Mouse (Mus musculus) kidney, embryonic 16.5 days (tissue): ENCODE results near the gene Tmem273. TPM values are rescaled to one million over a fixed set of nuclear protein-coding genes. Genes with fewer than 3 reads are reported as not detected.

Source experiments
- ATAC-seq: fragments of 200-750 bp; cut with Nextera tagmentation; 2 replicates; pipeline ENCODE4 v1.8.0; 2017; ENCODE audit warnings: moderate TSS enrichment; ENCODE audit not compliant: low FRiP score, low TSS enrichment
- H3K27ac ChIP-seq: fragments of 300-500 bp; sonication (generic); 2 replicates; pipeline ENCODE4 v1.5.1; 2014; ENCODE audit warnings: low read length
- H3K27me3 ChIP-seq: fragments of 300-500 bp; sonication (generic); 2 replicates; pipeline ENCODE4 v1.6.1; 2014; ENCODE audit warnings: low read length, control low read depth, mixed read lengths; ENCODE audit not compliant: insufficient read depth
- H3K36me3 ChIP-seq: fragments of 300-500 bp; sonication (generic); 2 replicates; pipeline ENCODE4 v1.6.1; 2014; ENCODE audit warnings: low read length, control low read depth, mixed read lengths; ENCODE audit not compliant: insufficient read depth
- H3K4me1 ChIP-seq: fragments of 300-500 bp; sonication (generic); 2 replicates; pipeline ENCODE4 v1.6.1; 2014; ENCODE audit warnings: low read length, control low read depth, mixed read lengths; ENCODE audit not compliant: insufficient read depth
- H3K4me2 ChIP-seq: fragments of 300-500 bp; sonication (generic); replicated peaks from 2 replicates; pipeline ENCODE4 v1.6.1; 2014; ENCODE audit warnings: low read depth, low read length
- H3K4me3 ChIP-seq: fragments of 300-500 bp; sonication (generic); 2 replicates; pipeline ENCODE4 v1.5.1; 2014; ENCODE audit warnings: mild to moderate bottlenecking, low read length
- H3K9ac ChIP-seq: fragments of 300-500 bp; sonication (generic); replicated peaks from 2 replicates; pipeline ENCODE4 v1.6.1; 2014; ENCODE audit warnings: low read length
- H3K9me3 ChIP-seq: fragments of 300-500 bp; sonication (generic); 2 replicates; pipeline ENCODE4 v1.6.1; 2016; ENCODE audit warnings: low read length, control low read depth
- WGBS: fragments of 180-500 bp; shearing (Covaris S2); extraction: QIAGEN DNeasy Blood & Tissue Kit; methylation state at CpG from one replicate; pipeline ENCODE4 v1.1.7; 2014; 5-methylcytosine and 5-hydroxymethylcytosine counted together
- polyA plus RNA-seq: library from polyadenylated mRNA; unstranded; fragments of >200 nt; fragmentation: Nextera tagmentation; extraction: Ambion mirVana; gene quantifications from 2 replicates; pipeline ENCODE4 v1.2.1, GENCODE M21; 2015

Gene Tmem273
- 0.69 and 0.95 TPM in 2 replicates for polyA plus RNA-seq

GRCm38 (mm10) chr14:32785556-32786130, at the start of gene Tmem273:
TSS of gene Tmem273 (plus strand) at chr14:32785963.
- Histone ChIP-seq H3K27me3 (no peaks in the 10 kb centered on the region), H3K36me3 (no peaks in the 10 kb centered on the region), H3K27ac (no peak within 1 kb of the TSS), H3K4me2 (no peak within 1 kb of the TSS), H3K4me1 (0 out of 2 replicates have a peak, but pooled peaks cover 4% of the 10 kb centered on the region), H3K9me3 (no peaks in the 10 kb centered on the region), H3K9ac (no peak within 1 kb of the TSS), H3K4me3 (no peak within 1 kb of the TSS)
- 65% methylated on average over 3 of the region's 3 CpGs for WGBS
- ATAC-seq, result no peak

- H3K4me2 ChIP-seq, result no peak overlapping the region
- H3K36me3 ChIP-seq, result no peaks in the 10 kb centered on the region
- H3K4me1 ChIP-seq, result no peaks in the 10 kb centered on the region
- H3K9ac ChIP-seq, result no peak overlapping the region
- H3K27me3 ChIP-seq, result no peaks in the 10 kb centered on the region
- WGBS, result 77% methylated on average over 6 of the region's 6 CpGs
- no peak overlapping the region for H3K27ac ChIP-seq
- H3K9me3 ChIP-seq, result 0 out of 2 replicates have a peak, but pooled peaks cover 4% of the 10 kb centered on the region
- no peak overlapping the region for H3K4me3 ChIP-seq
- no peak for ATAC-seq
These were observed 49.2 kb upstream of the Tmem273 start for GRCm38 (mm10) chr14:32736561-32736960.

GRCm38 (mm10) chr14:32738586-32738985, 47.2 kb upstream of the Tmem273 start:
- no peaks in the 10 kb centered on the region for H3K27me3 ChIP-seq
- H3K9me3 ChIP-seq, result 0 out of 2 replicates have a peak, but pooled peaks cover 4% of the 10 kb centered on the region
- H3K4me3 ChIP-seq, result no peak overlapping the region
- H3K4me1 ChIP-seq, result no peaks in the 10 kb centered on the region
- H3K9ac ChIP-seq, result no peak overlapping the region
- ATAC-seq, result no peak
- WGBS, result 88% methylated on average over 5 of the region's 5 CpGs
- no peaks in the 10 kb centered on the region for H3K36me3 ChIP-seq
- H3K4me2 ChIP-seq, result no peak overlapping the region
- no peak overlapping the region for H3K27ac ChIP-seq

- Histone ChIP-seq H3K36me3 (no peaks in the 10 kb centered on the region), H3K27ac (no peak overlapping the region), H3K4me2 (no peak overlapping the region), H3K9me3 (no peaks in the 10 kb centered on the region), H3K9ac (no peak overlapping the region), H3K4me1 (no peaks in the 10 kb centered on the region), H3K4me3 (no peak overlapping the region), H3K27me3 (no peaks in the 10 kb centered on the region)
- ATAC-seq, result no peak
- 73% methylated on average over 6 of the region's 6 CpGs for WGBS
These were observed 37.2 kb upstream of the Tmem273 start for GRCm38 (mm10) chr14:32748519-32748918.

- H3K4me1 ChIP-seq, result no peaks in the 10 kb centered on the region
- H3K36me3 ChIP-seq, result no peaks in the 10 kb centered on the region
- no peaks in the 10 kb centered on the region for H3K27me3 ChIP-seq
- H3K9me3 ChIP-seq, result no peaks in the 10 kb centered on the region
- WGBS, result 89% methylated on average over 6 of the region's 6 CpGs
- H3K4me3 ChIP-seq, result no peak overlapping the region
- no peak overlapping the region for H3K4me2 ChIP-seq
- H3K9ac ChIP-seq, result no peak overlapping the region
- no peak overlapping the region for H3K27ac ChIP-seq
- no peak for ATAC-seq
These were observed 35.0 kb upstream of the Tmem273 start for GRCm38 (mm10) chr14:32750727-32751126.

- Histone ChIP-seq H3K27ac (no peak overlapping the region), H3K36me3 (no peaks in the 10 kb centered on the region), H3K4me2 (no peak overlapping the region), H3K27me3 (no peaks in the 10 kb centered on the region), H3K9me3 (no peaks in the 10 kb centered on the region), H3K4me1 (no peaks in the 10 kb centered on the region), H3K9ac (no peak overlapping the region), H3K4me3 (no peak overlapping the region)
- no peak for ATAC-seq
- WGBS, result 50% methylated on average over 1 of the region's 1 CpGs
These were observed 31.5 kb upstream of the Tmem273 start for GRCm38 (mm10) chr14:32754286-32754685.

GRCm38 (mm10) chr14:32762177-32762576, 23.6 kb upstream of the Tmem273 start:
- H3K4me1 ChIP-seq, result no peaks in the 10 kb centered on the region
- WGBS, result 89% methylated on average over 1 of the region's 1 CpGs
- no peaks in the 10 kb centered on the region for H3K9me3 ChIP-seq
- no peak overlapping the region for H3K9ac ChIP-seq
- H3K27me3 ChIP-seq, result no peaks in the 10 kb centered on the region
- H3K27ac ChIP-seq, result no peak overlapping the region
- ATAC-seq, result no peak
- no peak overlapping the region for H3K4me2 ChIP-seq
- no peak overlapping the region for H3K4me3 ChIP-seq
- H3K36me3 ChIP-seq, result no peaks in the 10 kb centered on the region

- no peaks in the 10 kb centered on the region for H3K27me3 ChIP-seq
- ATAC-seq, result no peak
- no peaks in the 10 kb centered on the region for H3K36me3 ChIP-seq
- no peak overlapping the region for H3K27ac ChIP-seq
- H3K9me3 ChIP-seq, result no peaks in the 10 kb centered on the region
- no peak overlapping the region for H3K4me2 ChIP-seq
- no peak overlapping the region for H3K4me3 ChIP-seq
- no peak overlapping the region for H3K9ac ChIP-seq
- no peaks in the 10 kb centered on the region for H3K4me1 ChIP-seq
- WGBS, result 75% methylated on average over 6 of the region's 6 CpGs
These were observed 15.2 kb upstream of the Tmem273 start for GRCm38 (mm10) chr14:32770563-32770962.

- Histone ChIP-seq H3K4me2 (no peak overlapping the region), H3K9ac (no peak overlapping the region), H3K27me3 (no peaks in the 10 kb centered on the region), H3K9me3 (no peaks in the 10 kb centered on the region), H3K36me3 (no peaks in the 10 kb centered on the region), H3K4me3 (no peak overlapping the region), H3K27ac (no peak overlapping the region), H3K4me1 (no peaks in the 10 kb centered on the region)
- no peak for ATAC-seq
- 73% methylated on average over 4 of the region's 4 CpGs for WGBS
These were observed 13.7 kb upstream of the Tmem273 start for GRCm38 (mm10) chr14:32772085-32772484.

- no peak overlapping the region for H3K4me2 ChIP-seq
- H3K27me3 ChIP-seq, result no peaks in the 10 kb centered on the region
- no peaks in the 10 kb centered on the region for H3K4me1 ChIP-seq
- H3K4me3 ChIP-seq, result no peak overlapping the region
- H3K9ac ChIP-seq, result no peak overlapping the region
- no peaks in the 10 kb centered on the region for H3K36me3 ChIP-seq
- H3K9me3 ChIP-seq, result no peaks in the 10 kb centered on the region
- ATAC-seq, result no peak
- no peak overlapping the region for H3K27ac ChIP-seq
- WGBS, result 70% methylated on average over 3 of the region's 3 CpGs
These were observed 13.0 kb upstream of the Tmem273 start for GRCm38 (mm10) chr14:32772791-32773190.
